Mouse (Mus musculus) lung, embryonic 14.5 days (tissue): ENCODE measurements around the gene Zswim1. TPM values are rescaled to one million over a fixed set of nuclear protein-coding genes. Genes with fewer than 3 reads are reported as not detected.

ENCODE experiments used
- ATAC-seq: fragments of 200-750 bp; cut with Nextera tagmentation; 2 replicates; pipeline ENCODE4 v1.8.0; 2017; ENCODE audit warnings: mild to moderate bottlenecking, moderate TSS enrichment, moderate library complexity; ENCODE audit not compliant: insufficient read depth
- DNase-seq: peaks from one replicate; pipeline ENCODE4 v3.0.0-alpha.2; 2015
- H3K27ac ChIP-seq: fragments of 300-500 bp; sonication (generic); 2 replicates; pipeline ENCODE4 v1.5.1; 2014; ENCODE audit warnings: low read depth, mild to moderate bottlenecking, moderate library complexity
- H3K27me3 ChIP-seq: fragments of 300-500 bp; sonication (generic); 2 replicates; pipeline ENCODE4 v1.6.1; 2014; ENCODE audit warnings: low read length, control low read depth; ENCODE audit not compliant: insufficient read depth
- H3K36me3 ChIP-seq: fragments of 300-500 bp; sonication (generic); 2 replicates; pipeline ENCODE4 v1.6.1; 2014; ENCODE audit warnings: control low read depth; ENCODE audit not compliant: insufficient read depth
- H3K4me1 ChIP-seq: fragments of 300-500 bp; sonication (generic); 2 replicates; pipeline ENCODE4 v1.6.1; 2014; ENCODE audit warnings: antibody characterized with exemption, control low read depth; ENCODE audit not compliant: insufficient read depth
- H3K4me2 ChIP-seq: fragments of 300-500 bp; sonication (generic); 2 replicates; pipeline ENCODE4 v1.6.1; 2014; ENCODE audit warnings: mild to moderate bottlenecking
- H3K4me3 ChIP-seq: fragments of 300-500 bp; sonication (generic); 2 replicates; pipeline ENCODE4 v1.5.1; 2014; ENCODE audit warnings: low read depth, low read length
- H3K9ac ChIP-seq: fragments of 300-500 bp; sonication (generic); 2 replicates; pipeline ENCODE4 v1.6.1; 2014
- H3K9me3 ChIP-seq: fragments of 300-500 bp; sonication (generic); 2 replicates; pipeline ENCODE4 v1.6.1; 2016; ENCODE audit warnings: low read depth, low read length, control low read depth
- CTCF ChIP-seq: IDR thresholded peaks from 2 replicates; pipeline ENCODE4 v1.5.1; 2016; ENCODE audit warnings: antibody characterized with exemption, low read depth
- WGBS: fragments of 180-500 bp; shearing (Covaris S2); extraction: QIAGEN DNeasy Blood & Tissue Kit; methylation state at CpG from one replicate; pipeline ENCODE4 v1.1.7; 2014; 5-methylcytosine and 5-hydroxymethylcytosine counted together
- polyA plus RNA-seq: library from polyadenylated mRNA; unstranded; fragments of >200 nt; fragmentation: Nextera tagmentation; extraction: Ambion mirVana; gene quantifications from 2 replicates; pipeline ENCODE4 v1.2.1, GENCODE M21; 2014

The Zswim1 gene
- polyA plus RNA-seq, 1 experiment from 2014 or later = 21.1 TPM

DNA sequence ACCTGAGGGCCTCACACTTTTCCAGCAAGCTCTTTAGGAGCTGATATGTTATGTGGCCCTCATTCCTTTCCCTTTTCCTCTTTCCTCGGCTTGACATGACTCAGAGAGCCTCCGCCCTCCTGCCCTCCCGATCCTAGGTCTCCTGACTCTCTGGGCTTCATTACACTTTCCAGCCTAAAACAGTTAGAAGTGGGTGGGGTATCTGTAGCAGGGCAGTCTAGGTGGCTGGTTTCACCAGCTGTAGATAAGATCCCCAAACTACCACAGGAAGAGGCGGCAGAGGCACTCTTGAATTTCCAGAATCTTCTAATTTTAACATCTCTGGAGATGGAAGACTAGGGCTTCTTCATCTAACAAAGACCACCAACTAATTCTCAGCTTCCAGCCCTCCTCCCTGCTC is 42.1 kb downstream of the Zswim1 start:
- WGBS = 70% methylated on average over 4 of the region's 4 CpGs
- Histone ChIP-seq H3K4me1 (peaks cover 26% of the 10 kb centered on the region), H3K9me3 (peaks cover 5% of the 10 kb centered on the region; the same call in 1 of the 2 replicates), H3K9ac (no peak overlapping the region), H3K36me3 (no peaks in the 10 kb centered on the region), H3K4me3 (no peak overlapping the region), H3K4me2 (no peak overlapping the region), H3K27ac (no peak overlapping the region), H3K27me3 (no peaks in the 10 kb centered on the region)
- no peak for ATAC-seq
- no peak for DNase-seq
- TF ChIP-seq CTCF = no peak

DNA sequence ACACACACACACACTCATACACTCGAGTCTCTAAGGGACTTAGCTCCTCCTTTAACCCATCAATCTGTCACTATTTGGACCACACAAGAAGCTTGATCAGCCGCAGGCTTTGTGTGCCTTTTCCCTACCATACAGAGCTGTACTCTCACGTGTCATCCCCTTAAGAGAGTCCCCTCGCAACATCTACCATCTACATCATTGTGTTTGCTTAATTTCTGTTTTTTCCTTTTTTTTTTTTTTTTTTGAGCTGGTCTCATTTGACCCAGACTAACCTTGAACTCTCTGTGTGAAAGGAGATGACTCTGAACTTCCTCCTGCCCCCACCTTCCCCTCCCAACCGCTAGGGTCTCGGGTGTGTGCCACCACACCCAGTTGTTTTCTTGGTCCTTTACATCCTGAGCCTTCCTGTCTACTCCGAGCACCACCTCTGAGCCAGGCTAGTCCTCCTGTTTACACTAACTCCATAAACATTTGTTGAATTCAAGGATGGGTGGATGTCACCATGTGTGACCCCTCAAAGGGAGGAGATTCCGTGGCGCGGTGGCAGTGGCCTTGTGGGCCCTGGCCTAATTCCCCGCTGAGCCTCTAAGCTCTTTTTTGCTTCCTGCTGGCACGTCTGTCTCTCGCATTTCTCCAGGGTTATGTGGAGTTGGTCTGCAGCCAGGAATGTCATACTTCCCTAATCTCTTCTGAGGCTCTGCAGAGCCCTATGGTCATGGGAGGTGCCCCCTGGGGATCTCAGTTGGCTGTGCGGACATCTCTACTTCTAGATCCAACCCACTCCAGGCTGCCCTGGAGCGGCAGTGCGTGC is 44.5 kb downstream of the Zswim1 start:
- Histone ChIP-seq H3K4me3 (no peak overlapping the region), H3K36me3 (no peaks in the 10 kb centered on the region), H3K9ac (no peak overlapping the region), H3K9me3 (peaks cover 5% of the 10 kb centered on the region; the same call in 1 of the 2 replicates), H3K4me1 (peaks cover 13% of the 10 kb centered on the region), H3K4me2 (no peak overlapping the region), H3K27me3 (no peaks in the 10 kb centered on the region), H3K27ac (peak overlapping the region; percentile 86)
- TF ChIP-seq CTCF = peak; percentile 34
- 27% methylated on average over 16 of the region's 16 CpGs for WGBS
- DNase-seq (peak; percentile 89), ATAC-seq (peak; percentile 61)

DNA sequence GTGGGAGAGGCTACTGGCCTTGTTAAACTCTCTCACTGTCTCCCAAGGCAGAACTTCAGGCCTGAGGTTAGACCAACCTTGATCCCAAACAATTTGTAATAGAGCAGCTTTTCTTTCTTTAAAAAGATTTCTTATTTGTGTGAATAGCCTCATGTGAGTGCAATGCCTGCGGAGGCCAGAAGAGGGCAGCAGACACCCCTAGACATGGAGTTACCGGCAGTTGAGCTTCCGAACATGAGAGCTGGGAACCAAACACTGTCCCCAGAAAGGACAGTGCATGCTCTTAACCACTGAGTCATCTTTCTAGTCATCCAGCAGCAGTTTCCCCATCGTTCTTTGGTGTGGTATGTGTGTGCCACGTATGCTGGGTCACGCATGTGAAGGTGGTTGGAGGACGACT is 45.1 kb downstream of the Zswim1 start:
- no peaks in the 10 kb centered on the region for H3K27me3 ChIP-seq
- H3K9me3 ChIP-seq = peaks cover 5% of the 10 kb centered on the region; the same call in 1 of the 2 replicates
- ATAC-seq (no peak), DNase-seq (no peak)
- 92% methylated on average over 7 of the region's 7 CpGs for WGBS
- H3K4me3 ChIP-seq = no peak overlapping the region
- no peaks in the 10 kb centered on the region for H3K36me3 ChIP-seq
- H3K9ac ChIP-seq = no peak overlapping the region
- H3K4me1 ChIP-seq = peaks cover 9% of the 10 kb centered on the region; the same call in 1 of the 2 replicates
- TF ChIP-seq CTCF = peak; percentile 59
- peak overlapping the region; percentile 86 for H3K27ac ChIP-seq
- no peak overlapping the region for H3K4me2 ChIP-seq

DNA sequence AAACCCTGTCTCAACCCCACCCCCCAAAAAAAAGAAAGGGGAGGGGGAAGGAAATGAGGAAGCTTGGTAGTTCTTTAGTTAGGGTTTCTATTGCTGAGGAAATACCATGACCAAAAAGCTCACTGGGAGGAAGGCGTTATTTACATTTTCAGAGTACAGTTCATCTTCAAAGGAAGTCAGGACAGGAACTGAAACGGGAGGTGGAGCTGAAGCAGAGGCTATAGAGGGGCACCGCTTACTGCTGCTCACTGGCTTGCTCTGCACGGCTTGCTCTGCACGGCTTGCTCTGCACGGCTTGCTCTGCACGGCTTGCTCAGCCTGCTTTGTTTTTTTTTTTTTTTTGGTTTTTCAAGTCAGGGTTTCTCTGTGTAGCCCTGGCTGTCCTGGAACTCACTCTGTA is 46.0 kb downstream of the Zswim1 start:
- DNase-seq (peak; percentile 56), ATAC-seq (no peak)
- Histone ChIP-seq H3K4me1 (peaks cover 5% of the 10 kb centered on the region; the same call in 1 of the 2 replicates), H3K9ac (no peak overlapping the region), H3K9me3 (peaks cover 5% of the 10 kb centered on the region; the same call in 1 of the 2 replicates), H3K36me3 (no peaks in the 10 kb centered on the region), H3K4me2 (no peak overlapping the region), H3K4me3 (no peak overlapping the region), H3K27ac (no peak overlapping the region), H3K27me3 (no peaks in the 10 kb centered on the region)
- no peak for TF ChIP-seq CTCF
- WGBS = 39% methylated on average over 7 of the region's 7 CpGs

GRCm38 (mm10) chr2:164871602-164872303 is 49.3 kb downstream of the Zswim1 start:
- Histone ChIP-seq H3K27me3 (no peaks in the 10 kb centered on the region), H3K27ac (no peak overlapping the region), H3K36me3 (no peaks in the 10 kb centered on the region), H3K4me2 (no peak overlapping the region), H3K9me3 (peaks cover 5% of the 10 kb centered on the region; the same call in 1 of the 2 replicates), H3K4me1 (peaks cover 5% of the 10 kb centered on the region; the same call in 1 of the 2 replicates), H3K9ac (no peak overlapping the region), H3K4me3 (no peak overlapping the region)
- no peak for DNase-seq
- ATAC-seq = no peak
- no peak for TF ChIP-seq CTCF
- WGBS = 60% methylated on average over 6 of the region's 6 CpGs

- Histone ChIP-seq H3K9ac (no peak overlapping the region), H3K36me3 (0 out of 2 replicates have a peak, but pooled peaks cover 8% of the 10 kb centered on the region), H3K9me3 (no peaks in the 10 kb centered on the region), H3K27me3 (no peaks in the 10 kb centered on the region), H3K27ac (peak overlapping the region; percentile 63), H3K4me3 (no peak overlapping the region), H3K4me1 (peaks cover 6% of the 10 kb centered on the region), H3K4me2 (no peak overlapping the region)
- ATAC-seq (no peak), DNase-seq (no peak)
- 29% methylated on average over 3 of the region's 3 CpGs for WGBS
- no peak for TF ChIP-seq CTCF
Measured at GRCm38 (mm10) chr2:164873621-164874020, 51.1 kb downstream of the Zswim1 start.

DNA sequence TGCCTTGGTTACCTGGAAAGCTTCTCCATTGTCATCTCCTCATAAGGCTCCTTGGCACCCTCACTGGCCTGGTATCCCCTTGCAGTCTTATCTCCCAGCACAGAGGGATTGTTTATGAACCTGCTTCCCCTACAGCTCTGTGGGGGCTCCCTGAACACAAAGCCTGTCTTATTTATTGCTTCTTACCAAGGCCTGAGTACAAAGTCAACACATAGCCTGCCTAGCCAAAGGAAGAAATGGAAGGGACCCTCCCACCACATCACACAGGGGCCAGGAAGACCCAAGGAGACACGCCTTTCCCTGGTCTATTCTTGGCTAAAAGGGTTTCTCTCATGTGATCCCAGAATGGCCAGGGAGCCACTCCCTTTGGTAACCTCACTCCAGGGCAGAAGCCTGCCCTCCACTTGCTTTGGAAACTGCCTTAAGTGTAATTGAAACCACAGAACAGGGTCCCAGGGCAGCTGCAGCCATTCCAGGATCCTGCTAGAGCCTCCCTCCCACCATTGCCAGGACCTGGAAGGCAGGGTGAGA is 51.8 kb downstream of the Zswim1 start:
- Histone ChIP-seq H3K4me3 (no peak overlapping the region), H3K4me2 (no peak overlapping the region), H3K9me3 (no peaks in the 10 kb centered on the region), H3K27ac (peak overlapping the region; percentile 63), H3K36me3 (0 out of 2 replicates have a peak, but pooled peaks cover 8% of the 10 kb centered on the region), H3K9ac (no peak overlapping the region), H3K4me1 (peaks cover 6% of the 10 kb centered on the region), H3K27me3 (no peaks in the 10 kb centered on the region)
- WGBS = 15% methylated on average over 1 of the region's 1 CpGs
- ATAC-seq (no peak; the same call in 1 of the 2 replicates), DNase-seq (peak; percentile 65)
- TF ChIP-seq CTCF = no peak
